Mouse (Mus musculus): ENCODE data around the gene Gfra1. TPM values are rescaled to one million over a fixed set of nuclear protein-coding genes. Genes with fewer than 3 reads are reported as not detected.
A peak's percentile ranks its signal among the peaks of the same experiment; 100 is the strongest.

Gfra1 gene
- polyA plus RNA-seq, 1 experiment from 2014 or later: 56.4 TPM

DNA sequence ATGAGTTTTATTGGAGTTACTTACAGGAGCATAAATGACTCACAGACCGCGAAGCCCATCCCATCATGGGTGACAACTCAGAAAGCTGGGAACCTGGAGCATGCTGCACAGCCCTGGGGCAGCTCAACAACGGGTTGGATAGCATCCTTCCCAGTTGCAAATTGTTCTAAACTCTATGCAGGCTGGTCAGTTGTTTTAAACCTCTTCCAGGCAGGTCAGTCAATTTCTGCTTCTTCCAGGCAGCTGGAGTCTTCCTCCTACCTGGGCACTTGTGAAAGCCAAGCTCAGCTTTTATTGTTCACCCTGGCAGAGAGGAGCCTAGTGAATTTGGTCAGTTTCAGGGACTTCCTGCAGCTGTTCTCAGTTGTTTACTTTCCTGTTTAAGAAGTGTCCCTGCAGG lies 18.5 kb upstream of the Gfra1 start:
- H3K27me3 ChIP-seq (ENCODE audit: insufficient read depth, low read length): no peaks in the 10 kb centered on the region
- no peak overlapping the region for H3K9ac ChIP-seq (ENCODE audit: low read depth, low read length)
- H3K36me3 ChIP-seq (ENCODE audit: insufficient read depth, low read length): no peaks in the 10 kb centered on the region
- H3K4me2 ChIP-seq (ENCODE audit: low read length): no peak overlapping the region
- H3K4me3 ChIP-seq (replicated peaks; ENCODE audit: low read depth, low read length): no peak overlapping the region
- H3K27ac ChIP-seq: no peak overlapping the region
- no peak for ATAC-seq (replicated peaks; ENCODE audit: low FRiP score, low read depth)
- H3K9me3 ChIP-seq (replicated peaks; ENCODE audit: low read length): no peaks in the 10 kb centered on the region
- no peaks in the 10 kb centered on the region for H3K4me1 ChIP-seq (replicated peaks; ENCODE audit: insufficient read depth, low read length)
- TF ChIP-seq CTCF (IDR thresholded peaks at IDR 0.05; ENCODE audit: low read depth): no peak
- WGBS: 90% methylated on average over 3 of the region's 3 CpGs
- no peak for DNase-seq (ENCODE audit: low spot score)

DNA sequence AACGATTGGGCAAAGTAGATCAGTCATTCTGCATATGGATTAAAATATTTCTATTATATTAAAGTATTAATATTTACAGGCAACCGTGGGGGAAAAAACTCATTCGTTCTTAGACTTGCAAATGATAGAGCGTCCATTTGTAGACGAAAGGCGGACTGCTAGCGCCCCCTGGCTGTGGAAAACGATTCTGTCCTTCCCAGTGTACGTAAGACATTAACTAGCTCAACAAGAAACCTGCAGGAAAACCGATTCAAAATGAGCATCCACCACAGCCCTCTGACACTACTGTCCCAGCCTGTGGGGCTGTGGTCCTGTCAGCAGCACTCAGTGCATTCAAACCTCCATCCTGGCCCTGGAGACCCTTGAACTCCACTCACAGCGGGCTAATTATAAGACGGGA lies 13.7 kb upstream of the Gfra1 start:
- Histone ChIP-seq H3K4me2 (ENCODE audit: low read length) (no peak overlapping the region; the same call in 1 of the 2 replicates), H3K4me1 (replicated peaks; ENCODE audit: insufficient read depth, low read length) (no peaks in the 10 kb centered on the region), H3K27ac (no peak overlapping the region), H3K4me3 (replicated peaks; ENCODE audit: low read depth, low read length) (no peak overlapping the region), H3K36me3 (ENCODE audit: insufficient read depth, low read length) (no peaks in the 10 kb centered on the region), H3K9me3 (replicated peaks; ENCODE audit: low read length) (no peaks in the 10 kb centered on the region), H3K9ac (ENCODE audit: low read depth, low read length) (no peak overlapping the region), H3K27me3 (ENCODE audit: insufficient read depth, low read length) (no peaks in the 10 kb centered on the region)
- TF ChIP-seq CTCF (IDR thresholded peaks at IDR 0.05; ENCODE audit: low read depth): peak; percentile 92
- peak; percentile 91 for DNase-seq (ENCODE audit: low spot score)
- 0 out of 2 replicates have a peak, but pooled peaks have one; percentile 7 for ATAC-seq (replicated peaks; ENCODE audit: low FRiP score, low read depth)
- WGBS: 15% methylated on average over 12 of the region's 12 CpGs

DNA sequence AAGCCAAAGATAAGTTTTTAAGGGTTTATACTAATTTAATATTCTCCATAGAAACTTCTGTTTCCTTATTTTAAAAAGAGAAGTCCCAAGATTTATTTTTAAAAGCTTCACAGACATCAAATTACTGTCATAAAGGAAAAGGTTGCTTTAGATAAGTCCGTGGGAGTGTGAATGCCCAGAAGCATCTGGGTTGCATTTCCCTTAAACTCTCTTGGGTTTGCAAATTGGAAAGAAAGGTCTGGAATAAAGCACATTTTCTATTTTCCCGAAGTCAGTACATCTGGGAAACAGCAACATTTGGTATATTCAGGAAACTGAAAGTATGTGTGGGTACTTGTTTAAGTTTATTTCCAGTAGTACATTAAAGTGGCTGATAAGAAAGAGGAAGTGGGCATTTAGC lies 12.6 kb upstream of the Gfra1 start:
- Histone ChIP-seq H3K4me2 (ENCODE audit: low read length) (no peak overlapping the region), H3K9me3 (replicated peaks; ENCODE audit: low read length) (no peaks in the 10 kb centered on the region), H3K27ac (no peak overlapping the region), H3K4me3 (replicated peaks; ENCODE audit: low read depth, low read length) (no peak overlapping the region), H3K9ac (ENCODE audit: low read depth, low read length) (no peak overlapping the region), H3K27me3 (ENCODE audit: insufficient read depth, low read length) (no peaks in the 10 kb centered on the region), H3K4me1 (replicated peaks; ENCODE audit: insufficient read depth, low read length) (no peaks in the 10 kb centered on the region), H3K36me3 (ENCODE audit: insufficient read depth, low read length) (no peaks in the 10 kb centered on the region)
- TF ChIP-seq CTCF (IDR thresholded peaks at IDR 0.05; ENCODE audit: low read depth): no peak
- WGBS: 49% methylated on average over 2 of the region's 2 CpGs
- ATAC-seq (replicated peaks; ENCODE audit: low FRiP score, low read depth) (no peak), DNase-seq (ENCODE audit: low spot score) (no peak)

DNA sequence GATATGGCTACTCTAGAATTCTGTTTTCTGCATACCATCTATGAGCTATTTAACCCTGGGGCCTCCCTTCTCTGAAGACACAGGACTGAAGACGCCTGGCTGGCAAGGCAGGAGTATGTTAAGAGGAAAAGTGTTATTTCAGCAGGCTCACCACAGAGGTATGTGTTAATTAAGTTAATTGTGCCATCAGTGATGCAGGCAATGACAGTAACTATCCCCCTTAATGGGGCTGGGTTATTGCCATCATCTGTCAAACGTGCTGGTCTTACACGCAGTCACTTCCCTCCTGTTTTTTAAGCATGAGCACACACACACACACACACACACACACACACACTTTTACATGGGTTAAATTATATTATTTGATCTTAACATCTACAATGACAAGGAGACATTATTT lies 8.0 kb upstream of the Gfra1 start:
- TF ChIP-seq CTCF (IDR thresholded peaks at IDR 0.05; ENCODE audit: low read depth): no peak
- H3K4me3 ChIP-seq (replicated peaks; ENCODE audit: low read depth, low read length): no peak overlapping the region
- no peak overlapping the region for H3K9ac ChIP-seq (ENCODE audit: low read depth, low read length)
- WGBS: 48% methylated on average over 3 of the region's 3 CpGs
- no peaks in the 10 kb centered on the region for H3K27me3 ChIP-seq (ENCODE audit: insufficient read depth, low read length)
- no peak overlapping the region for H3K4me2 ChIP-seq (ENCODE audit: low read length)
- no peaks in the 10 kb centered on the region for H3K9me3 ChIP-seq (replicated peaks; ENCODE audit: low read length)
- no peaks in the 10 kb centered on the region for H3K36me3 ChIP-seq (ENCODE audit: insufficient read depth, low read length)
- no peaks in the 10 kb centered on the region for H3K4me1 ChIP-seq (replicated peaks; ENCODE audit: insufficient read depth, low read length)
- DNase-seq (ENCODE audit: low spot score) (no peak), ATAC-seq (replicated peaks; ENCODE audit: low FRiP score, low read depth) (no peak)
- H3K27ac ChIP-seq: no peak overlapping the region

DNA sequence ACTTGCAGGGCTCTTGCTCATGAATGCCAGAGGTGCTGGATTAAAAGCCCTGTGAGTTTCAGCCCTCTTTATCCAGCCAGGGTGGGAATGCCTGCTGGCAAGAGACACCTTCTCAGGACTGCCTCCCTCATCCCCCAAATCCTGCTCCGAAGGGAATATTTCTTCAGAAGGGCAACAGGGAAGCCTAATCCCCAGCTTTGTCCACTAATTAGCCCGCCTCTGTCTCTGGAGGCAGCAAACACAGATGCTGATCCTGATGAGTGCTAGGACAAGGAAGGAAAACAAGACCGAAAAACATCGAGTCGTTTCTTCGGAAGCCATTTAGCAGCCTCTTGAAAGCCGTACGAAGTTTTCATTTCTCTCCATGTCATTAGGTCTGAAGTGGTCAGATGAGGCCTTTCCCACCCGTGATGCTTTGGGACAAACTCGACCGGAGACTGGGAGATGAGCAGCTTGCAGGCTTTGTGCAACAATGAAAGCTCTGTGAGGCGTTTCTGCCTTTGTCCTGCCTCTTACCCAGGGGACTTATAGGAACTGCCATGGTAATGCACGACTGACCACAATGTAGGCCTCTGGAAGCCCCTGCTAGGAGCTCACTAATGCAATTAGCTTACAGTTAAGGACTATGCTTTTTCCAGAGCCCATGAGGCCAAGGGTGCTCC lies 4.8 kb upstream of the Gfra1 start:
- no peak overlapping the region for H3K4me3 ChIP-seq (replicated peaks; ENCODE audit: low read depth, low read length)
- 68% methylated on average over 13 of the region's 13 CpGs for WGBS
- DNase-seq (ENCODE audit: low spot score) (no peak), ATAC-seq (replicated peaks; ENCODE audit: low FRiP score, low read depth) (no peak)
- H3K9me3 ChIP-seq (replicated peaks; ENCODE audit: low read length): no peaks in the 10 kb centered on the region
- H3K27ac ChIP-seq: no peak overlapping the region
- H3K27me3 ChIP-seq (ENCODE audit: insufficient read depth, low read length): no peaks in the 10 kb centered on the region
- TF ChIP-seq CTCF (IDR thresholded peaks at IDR 0.05; ENCODE audit: low read depth): no peak
- H3K36me3 ChIP-seq (ENCODE audit: insufficient read depth, low read length): no peaks in the 10 kb centered on the region
- H3K4me1 ChIP-seq (replicated peaks; ENCODE audit: insufficient read depth, low read length): no peaks in the 10 kb centered on the region
- H3K9ac ChIP-seq (ENCODE audit: low read depth, low read length): no peak overlapping the region
- no peak overlapping the region for H3K4me2 ChIP-seq (ENCODE audit: low read length)

DNA sequence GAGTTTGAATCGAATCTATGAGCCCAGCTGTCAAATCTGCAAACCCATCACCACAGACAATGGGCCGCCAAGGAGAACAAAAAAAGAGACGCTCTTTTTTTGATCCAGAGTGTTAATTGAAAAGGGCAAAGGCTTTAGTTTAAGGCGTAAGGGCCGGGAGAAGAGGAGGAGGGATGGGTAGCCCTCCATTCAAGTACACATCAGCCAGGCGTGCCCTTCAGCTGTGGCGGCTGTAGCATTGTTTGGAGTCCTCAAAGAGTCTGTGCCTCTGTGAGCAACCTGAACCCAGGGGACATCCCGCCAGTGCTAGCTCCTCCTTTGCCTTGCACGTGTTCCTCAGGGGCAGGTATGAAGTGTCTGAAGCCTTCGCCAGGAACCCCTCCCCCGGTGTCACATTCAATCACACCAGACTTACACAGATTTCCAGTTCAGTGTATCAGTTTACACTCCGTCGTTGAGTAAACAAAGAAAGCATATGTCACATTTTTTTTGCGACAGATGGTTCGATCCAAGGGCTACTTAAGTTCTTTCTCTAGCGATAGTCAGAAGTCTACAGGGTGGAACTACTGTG lies 867 bp upstream of the Gfra1 start:
- H3K9me3 ChIP-seq (replicated peaks; ENCODE audit: low read length): no peaks in the 10 kb centered on the region
- peak overlapping the region; percentile 92 for H3K4me2 ChIP-seq (ENCODE audit: low read length)
- peak overlapping the region; percentile 49; the same call in 1 of the 2 replicates for H3K4me3 ChIP-seq (replicated peaks; ENCODE audit: low read depth, low read length)
- no peaks in the 10 kb centered on the region for H3K27me3 ChIP-seq (ENCODE audit: insufficient read depth, low read length)
- DNase-seq (ENCODE audit: low spot score) (peak; percentile 48), ATAC-seq (replicated peaks; ENCODE audit: low FRiP score, low read depth) (no peak)
- H3K9ac ChIP-seq (ENCODE audit: low read depth, low read length): no peak overlapping the region
- 4% methylated on average over 16 of the region's 16 CpGs for WGBS
- H3K4me1 ChIP-seq (replicated peaks; ENCODE audit: insufficient read depth, low read length): 0 out of 2 replicates have a peak, but pooled peaks cover 4% of the 10 kb centered on the region
- no peak for TF ChIP-seq CTCF (IDR thresholded peaks at IDR 0.05; ENCODE audit: low read depth)
- H3K36me3 ChIP-seq (ENCODE audit: insufficient read depth, low read length): no peaks in the 10 kb centered on the region
- no peak overlapping the region for H3K27ac ChIP-seq
